ENCODE assay signal across 9 mouse cellular contexts in genomic region chr2:131954835-131955234, GRCm38 (mm10). TPM values are rescaled to one million over a fixed set of nuclear protein-coding genes. Genes with fewer than 3 reads are reported as not detected.
DNase-seq lines count a peak whose midpoint lies in the region; ATAC-seq lines count a peak whose summit lies in the region.
"Had no signal": no experiment of that assay in that cellular context is flagged by ENCODE, and none has a peak within 500 bp of the region (broad histone marks: within the 10 kb centered on the region; RNA-seq: fewer than 3 reads in every experiment).

No protein-coding gene starts in this region.

- H3K4me1 ChIP-seq in intestine, embryonic 16.5 days (ENCODE audit: control insufficient read depth, insufficient read depth, low read length) = peaks cover 3% of the 10 kb centered on the region; the same call in 1 of the 2 replicates
- 0 out of 2 replicates have a peak, but pooled peaks cover 4% of the 10 kb centered on the region for H3K4me1 ChIP-seq in midbrain, embryonic 12.5 days

- H3K27me3 ChIP-seq in intestine, embryonic 16.5 days (replicated peaks; ENCODE audit: control insufficient read depth, insufficient read depth, low read length) = peaks cover 17% of the 10 kb centered on the region; the same call in 1 of the 2 replicates
- H3K27me3 ChIP-seq in midbrain, embryonic 12.5 days = peaks cover 46% of the 10 kb centered on the region

- H3K36me3 ChIP-seq in intestine, embryonic 16.5 days (ENCODE audit: control insufficient read depth, insufficient read depth, low read length) = no peaks in the 10 kb centered on the region
- H3K36me3 ChIP-seq in midbrain, embryonic 12.5 days = no peaks in the 10 kb centered on the region

- H3K4me3 ChIP-seq in intestine, embryonic 16.5 days (ENCODE audit: low read length) = peak overlapping the region; percentile 41
- H3K4me3 ChIP-seq in midbrain, embryonic 12.5 days = peak overlapping the region; percentile 34

- H3K9ac ChIP-seq in intestine, embryonic 16.5 days (ENCODE audit: low read depth, low read length) = no peak overlapping the region
- H3K9ac ChIP-seq in midbrain, embryonic 12.5 days (replicated peaks) = no peak overlapping the region

- 0 out of 2 replicates have a peak overlapping the region, but pooled peaks have one; percentile 20 for H3K27ac ChIP-seq in intestine, embryonic 16.5 days (ENCODE audit: low read length)
- no peak overlapping the region for H3K27ac ChIP-seq in midbrain, embryonic 12.5 days (replicated peaks)
- H3K27ac ChIP-seq: left cerebral cortex, adult 2 months had no signal

- DNase-seq in ovary, adult 18-20 months (ENCODE audit: low spot score) = peak; percentile 50
- DNase-seq in ovary, postnatal 10 days (ENCODE audit: low spot score) = no peak
- no peak for DNase-seq in left cerebral cortex, adult 9 months (ENCODE audit: low spot score in 2 of 2)
- no peak for DNase-seq in gastrocnemius, postnatal 36 days
- no peak for DNase-seq in thymus, postnatal 10 days (ENCODE audit: low spot score in 2 of 2)

- H3K9me3 ChIP-seq in intestine, embryonic 16.5 days (ENCODE audit: control insufficient read depth, low read length) = no peaks in the 10 kb centered on the region
- H3K9me3 ChIP-seq in midbrain, embryonic 12.5 days = no peaks in the 10 kb centered on the region

- intact Hi-C loops in gastrocnemius, postnatal 36 days (cut with DNase I) = no loop called here

- WGBS in intestine, embryonic 16.5 days = 39% methylated on average over 9 of the region's 9 CpGs
- 62% methylated on average over 9 of the region's 9 CpGs for WGBS in midbrain, embryonic 12.5 days

- peak; percentile 6; the same call in 1 of the 2 replicates for ATAC-seq in granulocyte monocyte progenitor cell, adult 5-6 weeks (replicated peaks; ENCODE audit: poor library complexity, severe bottlenecking)
- ATAC-seq in intestine, embryonic 16.5 days = peak; percentile 77
- ATAC-seq in midbrain, embryonic 12.5 days (ENCODE audit: low FRiP score, low read depth) = peak; percentile 28

- peak overlapping the region; percentile 62 for H3K4me2 ChIP-seq in intestine, embryonic 16.5 days (ENCODE audit: low read depth, low read length)
- peak overlapping the region; percentile 53 for H3K4me2 ChIP-seq in midbrain, embryonic 12.5 days (replicated peaks)

RNA-seq across cellular contexts. Expression of gene Prnd, which starts 4.2 kb away (rescaled TPM):
- total RNA-seq in granulocyte monocyte progenitor cell, adult 5-6 weeks (2014; fragmentation: Nextera tagmentation) = not detected in 2 replicates
- total RNA-seq in granulocyte monocyte progenitor cell, adult 5-6 weeks (2017) = not detected in 2 replicates
- 27.1 and 28.8 TPM in 2 replicates for polyA plus RNA-seq in intestine, embryonic 16.5 days (2015; fragmentation: Nextera tagmentation; extraction: Ambion mirVana)
- 7.4 and 8.1 TPM in 2 replicates for polyA plus RNA-seq in midbrain, embryonic 12.5 days (2016; fragmentation: Nextera tagmentation; extraction: Ambion mirVana)
- total RNA-seq in gastrocnemius, postnatal 36 days (2021) = under 1 TPM; 0.39 to 0.84 TPM

RNA-seq across cellular contexts. Expression of gene Prn, which starts 45.1 kb away (rescaled TPM):
- total RNA-seq in granulocyte monocyte progenitor cell, adult 5-6 weeks (2014; fragmentation: Nextera tagmentation) = not detected in 2 replicates
- not detected in 2 replicates for total RNA-seq in granulocyte monocyte progenitor cell, adult 5-6 weeks (2017)
- polyA plus RNA-seq in intestine, embryonic 16.5 days (2015; fragmentation: Nextera tagmentation; extraction: Ambion mirVana) = not detected in 2 replicates
- not detected in 2 replicates for polyA plus RNA-seq in midbrain, embryonic 12.5 days (2016; fragmentation: Nextera tagmentation; extraction: Ambion mirVana)
- under 1 TPM; 0.15 to 0.39 TPM for total RNA-seq in gastrocnemius, postnatal 36 days (2021)

RNA-seq across cellular contexts. Expression of gene Prnp, which starts 45.1 kb away (rescaled TPM):
- total RNA-seq in granulocyte monocyte progenitor cell, adult 5-6 weeks (2014; fragmentation: Nextera tagmentation) = 1.2 TPM in 1 of 2 replicates, not detected in the other
- total RNA-seq in granulocyte monocyte progenitor cell, adult 5-6 weeks (2017) = 1.6 and 2.9 TPM in 2 replicates
- polyA plus RNA-seq in intestine, embryonic 16.5 days (2015; fragmentation: Nextera tagmentation; extraction: Ambion mirVana) = 49.5 and 50.7 TPM in 2 replicates
- 58.9 and 60.1 TPM in 2 replicates for polyA plus RNA-seq in midbrain, embryonic 12.5 days (2016; fragmentation: Nextera tagmentation; extraction: Ambion mirVana)
- 10 to 100 TPM; 69.7 to 94.8 TPM for total RNA-seq in gastrocnemius, postnatal 36 days (2021)

Comparison
In these comparisons a context has a peak if more than half of its experiments do, and no peak if none do; other contexts are left out.
1. ATAC-seq: peak in every context shown above with its lines; median percentile 77 in intestine, embryonic 16.5 days; 28 in midbrain, embryonic 12.5 days; 6 in granulocyte monocyte progenitor cell, adult 5-6 weeks.
2. RNA of gene Prnp, which starts 45.1 kb away (total RNA-seq): 69.7 to 94.8 TPM in gastrocnemius, postnatal 36 days; 1.2 to 2.9 TPM in granulocyte monocyte progenitor cell, adult 5-6 weeks; every median in the first group is over 10 times any median in the second.